Mouse (Mus musculus): ENCODE measurements at regions not wholly inside any gene's neighbourhood (a gene's known extent, or its start where the extent isn't known, plus 50 kb on each side); places are given as distances from the start of the nearest gene placed in this dataset.

DNA sequence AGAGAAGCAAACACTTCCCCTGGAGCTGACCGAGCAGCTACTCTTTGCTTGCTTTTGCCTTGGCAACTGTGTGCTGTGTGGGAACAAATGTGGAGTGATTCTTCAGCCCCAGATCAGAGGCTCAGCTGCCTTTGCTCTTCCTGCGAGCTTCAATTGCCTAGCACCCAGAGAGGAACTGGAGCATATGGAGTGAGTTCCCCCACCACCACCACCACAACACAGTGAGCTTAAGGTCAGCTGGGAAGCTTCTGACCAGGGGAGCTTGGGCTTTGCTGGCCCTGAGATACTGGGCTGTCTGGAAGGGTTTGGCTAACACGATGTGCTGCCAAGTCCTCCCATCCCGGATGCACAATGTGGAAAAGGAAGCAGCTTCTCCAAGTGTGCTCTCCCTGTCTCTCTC lies 432.8 kb upstream of the Gulo start:
- no peak for TF ChIP-seq POLR2A (IDR thresholded peaks at IDR 0.05; ENCODE audit: borderline replicate concordance, low read depth, low read length)
- no peak for TF ChIP-seq CTCF (IDR thresholded peaks at IDR 0.05; ENCODE audit: low read depth, low read length)

Data from bone marrow macrophage, adult 2 months (primary cell).